Mouse (Mus musculus) forebrain, embryonic 14.5 days (tissue): ENCODE measurements around the gene Rnaseh2a. TPM values are rescaled to one million over a fixed set of nuclear protein-coding genes. Genes with fewer than 3 reads are reported as not detected.

Experiments used
- ATAC-seq: fragments of 200-750 bp; cut with Nextera tagmentation; 2 replicates; pipeline ENCODE4 v1.8.0; 2017; ENCODE audit warnings: mild to moderate bottlenecking, moderate library complexity
- DNase-seq: peaks from one replicate; pipeline ENCODE4 v3.0.0-alpha.2; 2015; ENCODE audit warnings: low spot score
- H3K27ac ChIP-seq: fragments of 300-500 bp; sonication (generic); 2 replicates; pipeline ENCODE4 v1.5.1; 2014; ENCODE audit warnings: low read depth, mild to moderate bottlenecking, control low read depth, low read length, moderate library complexity
- H3K27me3 ChIP-seq: fragments of 300-500 bp; sonication (generic); replicated peaks from 2 replicates; pipeline ENCODE4 v1.6.1; 2014; ENCODE audit warnings: low read length, control low read depth, mixed read lengths; ENCODE audit not compliant: control insufficient read depth, insufficient read depth
- H3K36me3 ChIP-seq: fragments of 300-500 bp; sonication (generic); 2 replicates; pipeline ENCODE4 v1.6.1; 2014; ENCODE audit warnings: low read length, control low read depth; ENCODE audit not compliant: control insufficient read depth, insufficient read depth
- H3K4me1 ChIP-seq: fragments of 300-500 bp; sonication (generic); 2 replicates; pipeline ENCODE4 v1.6.1; 2014; ENCODE audit warnings: antibody characterized with exemption, low read length, control low read depth; ENCODE audit not compliant: control insufficient read depth, insufficient read depth
- H3K4me2 ChIP-seq: fragments of 300-500 bp; sonication (generic); 2 replicates; pipeline ENCODE4 v1.6.1; 2014; ENCODE audit warnings: mild to moderate bottlenecking, control low read depth, low read length
- H3K4me3 ChIP-seq: fragments of 300-500 bp; sonication (generic); 2 replicates; pipeline ENCODE4 v1.5.1; 2014; ENCODE audit warnings: low read depth, low read length, control low read depth
- H3K9ac ChIP-seq: fragments of 300-500 bp; sonication (generic); 2 replicates; pipeline ENCODE4 v1.6.1; 2014; ENCODE audit warnings: mild to moderate bottlenecking, low read length, control low read depth, moderate library complexity
- H3K9me3 ChIP-seq: fragments of 300-500 bp; sonication (generic); replicated peaks from 2 replicates; pipeline ENCODE4 v1.6.1; 2016; ENCODE audit warnings: low read length, control low read depth, mixed read lengths; ENCODE audit not compliant: control insufficient read depth
- WGBS: fragments of 180-500 bp; shearing (Covaris S2); extraction: QIAGEN DNeasy Blood & Tissue Kit; methylation state at CpG from one replicate; pipeline ENCODE4 v1.1.7; 2014; 5-methylcytosine and 5-hydroxymethylcytosine counted together
- polyA plus RNA-seq: library from polyadenylated mRNA; unstranded; fragments of >200 nt; fragmentation: Nextera tagmentation; extraction: Ambion mirVana; gene quantifications from 2 replicates; pipeline ENCODE4 v1.2.1, GENCODE M21; 2014

The Rnaseh2a gene
- polyA plus RNA-seq, 1 experiment from 2014 or later, result 111 TPM

- ATAC-seq, result no peak
- no peak overlapping the region for H3K27ac ChIP-seq
- 0 out of 2 replicates have a peak, but pooled peaks cover 3% of the 10 kb centered on the region for H3K27me3 ChIP-seq
- H3K9me3 ChIP-seq, result no peaks in the 10 kb centered on the region
- no peaks in the 10 kb centered on the region for H3K4me1 ChIP-seq
- no peak overlapping the region for H3K4me3 ChIP-seq
- no peak overlapping the region for H3K4me2 ChIP-seq
- H3K9ac ChIP-seq, result peak overlapping the region; percentile 41; the same call in 1 of the 2 replicates
- DNase-seq, result no peak
- H3K36me3 ChIP-seq, result no peaks in the 10 kb centered on the region
- 72% methylated on average over 5 of the region's 5 CpGs for WGBS
Observed at GRCm38 (mm10) chr8:84996978-84997377, 27.4 kb upstream of the Rnaseh2a start.

- Histone ChIP-seq H3K9me3 (no peaks in the 10 kb centered on the region), H3K4me3 (no peak overlapping the region), H3K4me2 (0 out of 2 replicates have a peak overlapping the region, but pooled peaks have one; percentile 3), H3K36me3 (no peaks in the 10 kb centered on the region), H3K4me1 (peaks cover 5% of the 10 kb centered on the region), H3K27me3 (0 out of 2 replicates have a peak, but pooled peaks cover 3% of the 10 kb centered on the region), H3K9ac (peak overlapping the region; percentile 35; the same call in 1 of the 2 replicates), H3K27ac (no peak overlapping the region)
- DNase-seq (no peak), ATAC-seq (peak; percentile 15; the same call in 1 of the 2 replicates)
- 24% methylated on average over 25 of the region's 25 CpGs for WGBS
Observed at GRCm38 (mm10) chr8:84995680-84996079, 26.1 kb upstream of the Rnaseh2a start.

GRCm38 (mm10) chr8:84994375-84994774 is 24.8 kb upstream of the Rnaseh2a start:
- Histone ChIP-seq H3K36me3 (no peaks in the 10 kb centered on the region), H3K9ac (no peak overlapping the region), H3K27me3 (0 out of 2 replicates have a peak, but pooled peaks cover 3% of the 10 kb centered on the region), H3K27ac (no peak overlapping the region), H3K4me1 (peaks cover 8% of the 10 kb centered on the region), H3K4me2 (no peak overlapping the region), H3K9me3 (no peaks in the 10 kb centered on the region), H3K4me3 (no peak overlapping the region)
- 94% methylated on average over 9 of the region's 9 CpGs for WGBS
- ATAC-seq (no peak), DNase-seq (no peak)

GRCm38 (mm10) chr8:84990836-84991235 is 21.3 kb upstream of the Rnaseh2a start:
- 0 out of 2 replicates have a peak, but pooled peaks cover 15% of the 10 kb centered on the region for H3K27me3 ChIP-seq
- H3K9me3 ChIP-seq, result no peaks in the 10 kb centered on the region
- H3K36me3 ChIP-seq, result no peaks in the 10 kb centered on the region
- peak overlapping the region; percentile 57 for H3K4me3 ChIP-seq
- 2% methylated on average over 15 of the region's 15 CpGs for WGBS
- peak; percentile 11; the same call in 1 of the 2 replicates for ATAC-seq
- H3K9ac ChIP-seq, result peak overlapping the region; percentile 79
- H3K27ac ChIP-seq, result no peak overlapping the region; the same call in 1 of the 2 replicates
- peak overlapping the region; percentile 96 for H3K4me2 ChIP-seq
- H3K4me1 ChIP-seq, result peaks cover 9% of the 10 kb centered on the region
- no peak for DNase-seq

- peak; percentile 99 for DNase-seq
- Histone ChIP-seq H3K4me2 (peak within 1 kb of the TSS; percentile 96), H3K36me3 (no peaks in the 10 kb centered on the region), H3K27me3 (0 out of 2 replicates have a peak, but pooled peaks cover 12% of the 10 kb centered on the region), H3K4me1 (peaks cover 12% of the 10 kb centered on the region), H3K27ac (peak within 1 kb of the TSS; percentile 81), H3K9ac (peak within 1 kb of the TSS; percentile 79), H3K9me3 (no peaks in the 10 kb centered on the region), H3K4me3 (peak within 1 kb of the TSS; percentile 57)
- under 1% methylated on average over 28 of the region's 28 CpGs for WGBS
- ATAC-seq, result peak; percentile 92
Observed at GRCm38 (mm10) chr8:84990349-84990748, 20.8 kb upstream of the Rnaseh2a start, which contains the start of gene Hook2. Hook2 (plus strand) TSS chr8:84990603.

GRCm38 (mm10) chr8:84989810-84990209 is 20.2 kb upstream of the Rnaseh2a start:
- ATAC-seq, result peak; percentile 72
- Histone ChIP-seq H3K27ac (peak overlapping the region; percentile 81), H3K36me3 (no peaks in the 10 kb centered on the region), H3K9me3 (no peaks in the 10 kb centered on the region), H3K4me1 (peaks cover 18% of the 10 kb centered on the region), H3K4me2 (peak overlapping the region; percentile 96), H3K9ac (peak overlapping the region; percentile 79), H3K27me3 (0 out of 2 replicates have a peak, but pooled peaks cover 12% of the 10 kb centered on the region), H3K4me3 (peak overlapping the region; percentile 57)
- DNase-seq, result peak; percentile 92
- 1% methylated on average over 15 of the region's 15 CpGs for WGBS

- H3K36me3 ChIP-seq, result no peaks in the 10 kb centered on the region
- H3K4me1 ChIP-seq, result peaks cover 20% of the 10 kb centered on the region
- 0 out of 2 replicates have a peak, but pooled peaks cover 12% of the 10 kb centered on the region for H3K27me3 ChIP-seq
- peak overlapping the region; percentile 96 for H3K4me2 ChIP-seq
- 9% methylated on average over 15 of the region's 15 CpGs for WGBS
- no peak overlapping the region for H3K27ac ChIP-seq
- no peaks in the 10 kb centered on the region for H3K9me3 ChIP-seq
- no peak overlapping the region for H3K4me3 ChIP-seq
- H3K9ac ChIP-seq, result no peak overlapping the region
- ATAC-seq (no peak), DNase-seq (no peak)
Observed at GRCm38 (mm10) chr8:84989311-84989731, 19.8 kb upstream of the Rnaseh2a start.

GRCm38 (mm10) chr8:84987903-84988302 is 18.3 kb upstream of the Rnaseh2a start:
- Histone ChIP-seq H3K4me2 (no peak overlapping the region), H3K4me1 (peaks cover 20% of the 10 kb centered on the region), H3K27me3 (0 out of 2 replicates have a peak, but pooled peaks cover 12% of the 10 kb centered on the region), H3K9me3 (no peaks in the 10 kb centered on the region), H3K27ac (no peak overlapping the region), H3K9ac (no peak overlapping the region), H3K36me3 (no peaks in the 10 kb centered on the region), H3K4me3 (no peak overlapping the region)
- 73% methylated on average over 2 of the region's 2 CpGs for WGBS
- no peak for ATAC-seq
- DNase-seq, result no peak

GRCm38 (mm10) chr8:84987388-84987787 is 17.8 kb upstream of the Rnaseh2a start:
- H3K4me3 ChIP-seq, result no peak overlapping the region
- H3K9ac ChIP-seq, result no peak overlapping the region
- H3K27ac ChIP-seq, result no peak overlapping the region
- 81% methylated on average over 5 of the region's 5 CpGs for WGBS
- H3K36me3 ChIP-seq, result no peaks in the 10 kb centered on the region
- DNase-seq (no peak), ATAC-seq (no peak)
- peaks cover 20% of the 10 kb centered on the region for H3K4me1 ChIP-seq
- H3K9me3 ChIP-seq, result no peaks in the 10 kb centered on the region
- H3K27me3 ChIP-seq, result 0 out of 2 replicates have a peak, but pooled peaks cover 12% of the 10 kb centered on the region
- no peak overlapping the region for H3K4me2 ChIP-seq
